16 mouse cellular contexts compared by ENCODE assay signal in the genomic region with DNA sequence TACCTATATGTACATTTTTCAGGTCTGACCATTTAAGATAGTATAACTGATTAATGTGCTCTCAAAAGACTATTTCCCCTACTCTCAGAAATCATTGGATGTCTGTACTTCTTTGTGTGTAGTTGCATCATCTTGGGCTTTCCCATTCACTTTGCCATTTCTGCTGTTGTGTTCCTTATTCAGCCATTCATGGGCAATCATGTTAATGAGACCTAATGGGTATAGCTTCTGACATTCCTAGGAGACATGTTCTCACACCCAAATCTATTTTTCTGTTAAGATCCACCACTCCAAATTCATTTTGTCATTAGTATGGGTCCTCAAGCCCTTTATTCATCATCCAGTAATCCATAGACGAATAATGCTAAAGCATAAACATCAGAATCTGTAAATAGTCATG.
"Had no signal": no experiment of that assay in that cellular context is flagged by ENCODE, and none has a peak within 500 bp of the region (broad histone marks: within the 10 kb centered on the region; RNA-seq: fewer than 3 reads in every experiment).

No protein-coding gene starts in this region.

- H3K9me3 ChIP-seq: neural tube, embryonic 12.5 days; neural tube, embryonic 13.5 days; neural tube, embryonic 15.5 days; stomach, embryonic 15.5 days had no signal

- H3K27ac ChIP-seq: neural tube, embryonic 12.5 days; neural tube, embryonic 13.5 days; neural tube, embryonic 15.5 days; stomach, embryonic 15.5 days; stomach, postnatal 0 days had no signal

- H3K27me3 ChIP-seq: neural tube, embryonic 12.5 days; neural tube, embryonic 13.5 days; neural tube, embryonic 15.5 days; stomach, embryonic 15.5 days had no signal

- H3K4me3 ChIP-seq: neural tube, embryonic 12.5 days; neural tube, embryonic 13.5 days; neural tube, embryonic 15.5 days; stomach, embryonic 15.5 days had no signal

- H3K36me3 ChIP-seq: neural tube, embryonic 12.5 days; neural tube, embryonic 13.5 days; neural tube, embryonic 15.5 days; stomach, embryonic 15.5 days had no signal

- H3K4me2 ChIP-seq: neural tube, embryonic 12.5 days; neural tube, embryonic 13.5 days; neural tube, embryonic 15.5 days; stomach, embryonic 15.5 days had no signal

- H3K4me1 ChIP-seq: neural tube, embryonic 12.5 days; neural tube, embryonic 13.5 days; neural tube, embryonic 15.5 days; stomach, embryonic 15.5 days had no signal

- H3K9ac ChIP-seq: neural tube, embryonic 12.5 days; neural tube, embryonic 13.5 days; neural tube, embryonic 15.5 days; stomach, embryonic 15.5 days had no signal

- DNase-seq: right cerebral cortex, adult 18-20 months; right cerebral cortex, postnatal 14 days; right cerebral cortex, postnatal 25 days; right cerebral cortex, postnatal 4 days; spleen, adult 18-20 months; thymus, adult 18-20 months; thymus, adult 2 months; thymus, postnatal 14 days; thymus, postnatal 25 days; thymus, postnatal 36 days; thymus, postnatal 4 days had no signal
